Mouse (Mus musculus): Measurements from ENCODE around the gene Olfr1228. TPM values are rescaled to one million over a fixed set of nuclear protein-coding genes. Genes with fewer than 3 reads are reported as not detected.

Gene Olfr1228
- not detected in 2 replicates for polyA plus RNA-seq (2015; fragmentation: Nextera tagmentation; extraction: Ambion mirVana)

- Histone ChIP-seq H3K4me1 (ENCODE audit: control insufficient read depth, insufficient read depth, low read depth, low read length) (no peaks in the 10 kb centered on the region), H3K4me2 (ENCODE audit: low read length) (no peak within 1 kb of the TSS), H3K27ac (ENCODE audit: low read depth, low read length) (no peak within 1 kb of the TSS), H3K4me3 (ENCODE audit: low read length) (no peak within 1 kb of the TSS), H3K36me3 (ENCODE audit: control insufficient read depth, insufficient read depth, low read length) (no peaks in the 10 kb centered on the region), H3K9ac (ENCODE audit: low read depth, low read length) (no peak within 1 kb of the TSS), H3K27me3 (replicated peaks; ENCODE audit: control insufficient read depth, insufficient read depth, low read length) (no peaks in the 10 kb centered on the region), H3K9me3 (ENCODE audit: control insufficient read depth, low read length) (no peaks in the 10 kb centered on the region)
- no peak for ATAC-seq
These were observed at the start of gene Olfr1228 for GRCm38 (mm10) chr2:89253962-89254361. Olfr1228 (minus strand) TSS chr2:89254062.

- Histone ChIP-seq H3K9me3 (ENCODE audit: control insufficient read depth, low read length) (no peaks in the 10 kb centered on the region), H3K4me1 (ENCODE audit: control insufficient read depth, insufficient read depth, low read depth, low read length) (no peaks in the 10 kb centered on the region), H3K9ac (ENCODE audit: low read depth, low read length) (no peak within 1 kb of the TSS), H3K27me3 (replicated peaks; ENCODE audit: control insufficient read depth, insufficient read depth, low read length) (no peaks in the 10 kb centered on the region), H3K4me2 (ENCODE audit: low read length) (no peak within 1 kb of the TSS), H3K27ac (ENCODE audit: low read depth, low read length) (no peak within 1 kb of the TSS), H3K36me3 (ENCODE audit: control insufficient read depth, insufficient read depth, low read length) (no peaks in the 10 kb centered on the region), H3K4me3 (ENCODE audit: low read length) (no peak within 1 kb of the TSS)
- no peak for ATAC-seq
- 85% methylated on average over 1 of the region's 1 CpGs for WGBS
These were observed 43.3 kb upstream of the Olfr1228 start, which contains the start of gene Olfr1230 for GRCm38 (mm10) chr2:89297168-89297567. Olfr1230 (minus strand) TSS chr2:89297268.

GRCm38 (mm10) chr2:89287914-89288313 lies 34.1 kb upstream of the Olfr1228 start, which contains the start of gene Olfr1229:
Olfr1229 (minus strand) TSS chr2:89288014.
- no peak for ATAC-seq
- no peak within 1 kb of the TSS for H3K4me2 ChIP-seq (ENCODE audit: low read length)
- H3K4me1 ChIP-seq (ENCODE audit: control insufficient read depth, insufficient read depth, low read depth, low read length), result no peaks in the 10 kb centered on the region
- no peak within 1 kb of the TSS for H3K9ac ChIP-seq (ENCODE audit: low read depth, low read length)
- no peak within 1 kb of the TSS for H3K27ac ChIP-seq (ENCODE audit: low read depth, low read length)
- no peak within 1 kb of the TSS for H3K4me3 ChIP-seq (ENCODE audit: low read length)
- H3K36me3 ChIP-seq (ENCODE audit: control insufficient read depth, insufficient read depth, low read length), result no peaks in the 10 kb centered on the region
- 84% methylated on average over 2 of the region's 2 CpGs for WGBS
- no peaks in the 10 kb centered on the region for H3K27me3 ChIP-seq (replicated peaks; ENCODE audit: control insufficient read depth, insufficient read depth, low read length)
- H3K9me3 ChIP-seq (ENCODE audit: control insufficient read depth, low read length), result no peaks in the 10 kb centered on the region

GRCm38 (mm10) chr2:89199948-89200347 lies 53.9 kb downstream of the Olfr1228 start, which contains the start of gene Olfr1226:
Olfr1226 (minus strand) TSS chr2:89200048.
- H3K27ac ChIP-seq (ENCODE audit: low read depth, low read length), result no peak within 1 kb of the TSS
- no peaks in the 10 kb centered on the region for H3K27me3 ChIP-seq (replicated peaks; ENCODE audit: control insufficient read depth, insufficient read depth, low read length)
- H3K9ac ChIP-seq (ENCODE audit: low read depth, low read length), result no peak within 1 kb of the TSS
- no peaks in the 10 kb centered on the region for H3K4me1 ChIP-seq (ENCODE audit: control insufficient read depth, insufficient read depth, low read depth, low read length)
- H3K4me3 ChIP-seq (ENCODE audit: low read length), result no peak within 1 kb of the TSS
- 65% methylated on average over 2 of the region's 2 CpGs for WGBS
- H3K36me3 ChIP-seq (ENCODE audit: control insufficient read depth, insufficient read depth, low read length), result no peaks in the 10 kb centered on the region
- ATAC-seq, result no peak
- H3K9me3 ChIP-seq (ENCODE audit: control insufficient read depth, low read length), result no peaks in the 10 kb centered on the region
- no peak within 1 kb of the TSS for H3K4me2 ChIP-seq (ENCODE audit: low read length)

Other genes starting within 250 kb of the Olfr1228 start
- not detected in 2 replicates for gene Olfr1215, start 247.1 kb downstream of the Olfr1228 start, polyA plus RNA-seq (2015; fragmentation: Nextera tagmentation; extraction: Ambion mirVana)
- gene Olfr1216, start 235.7 kb downstream of the Olfr1228 start, polyA plus RNA-seq (2015; fragmentation: Nextera tagmentation; extraction: Ambion mirVana), result not detected in 2 replicates
- gene Olfr1217, start 222.0 kb downstream of the Olfr1228 start, polyA plus RNA-seq (2015; fragmentation: Nextera tagmentation; extraction: Ambion mirVana), result not detected in 2 replicates
- not detected in 2 replicates for gene Olfr1218, start 192.9 kb downstream of the Olfr1228 start, polyA plus RNA-seq (2015; fragmentation: Nextera tagmentation; extraction: Ambion mirVana)
- not detected in 2 replicates for gene Olfr1219, start 170.5 kb downstream of the Olfr1228 start, polyA plus RNA-seq (2015; fragmentation: Nextera tagmentation; extraction: Ambion mirVana)
- gene Olfr1220, start 147.2 kb downstream of the Olfr1228 start, polyA plus RNA-seq (2015; fragmentation: Nextera tagmentation; extraction: Ambion mirVana), result not detected in 2 replicates
- not detected in 2 replicates for gene Olfr1221, start 136.8 kb downstream of the Olfr1228 start, polyA plus RNA-seq (2015; fragmentation: Nextera tagmentation; extraction: Ambion mirVana)
- not detected in 2 replicates for gene Olfr1222, start 121.0 kb downstream of the Olfr1228 start, polyA plus RNA-seq (2015; fragmentation: Nextera tagmentation; extraction: Ambion mirVana)
- gene Olfr1223, start 102.5 kb downstream of the Olfr1228 start, polyA plus RNA-seq (2015; fragmentation: Nextera tagmentation; extraction: Ambion mirVana), result not detected in 2 replicates
- gene Olfr1224-ps1, start 90.0 kb downstream of the Olfr1228 start, polyA plus RNA-seq (2015; fragmentation: Nextera tagmentation; extraction: Ambion mirVana), result not detected in 2 replicates
- gene Olfr1225, start 79.4 kb downstream of the Olfr1228 start, polyA plus RNA-seq (2015; fragmentation: Nextera tagmentation; extraction: Ambion mirVana), result not detected in 2 replicates
- gene Olfr1226, start 54.0 kb downstream of the Olfr1228 start, polyA plus RNA-seq (2015; fragmentation: Nextera tagmentation; extraction: Ambion mirVana), result not detected in 2 replicates
- gene Olfr1229, start 34.0 kb upstream of the Olfr1228 start, polyA plus RNA-seq (2015; fragmentation: Nextera tagmentation; extraction: Ambion mirVana), result not detected in 2 replicates
- gene Olfr1230, start 43.2 kb upstream of the Olfr1228 start, polyA plus RNA-seq (2015; fragmentation: Nextera tagmentation; extraction: Ambion mirVana), result not detected in 2 replicates
- not detected in 2 replicates for gene Olfr1231, start 53.0 kb upstream of the Olfr1228 start, polyA plus RNA-seq (2015; fragmentation: Nextera tagmentation; extraction: Ambion mirVana)
- gene Olfr1232, start 75.6 kb upstream of the Olfr1228 start, polyA plus RNA-seq (2015; fragmentation: Nextera tagmentation; extraction: Ambion mirVana), result not detected in 2 replicates
- not detected in 2 replicates for gene Olfr1233, start 88.3 kb upstream of the Olfr1228 start, polyA plus RNA-seq (2015; fragmentation: Nextera tagmentation; extraction: Ambion mirVana)
- gene Olfr1234, start 110.8 kb upstream of the Olfr1228 start, polyA plus RNA-seq (2015; fragmentation: Nextera tagmentation; extraction: Ambion mirVana), result not detected in 2 replicates
- gene Olfr1238, start 155.6 kb upstream of the Olfr1228 start, polyA plus RNA-seq (2015; fragmentation: Nextera tagmentation; extraction: Ambion mirVana), result not detected in 2 replicates
- gene Olfr1239, start 166.3 kb upstream of the Olfr1228 start, polyA plus RNA-seq (2015; fragmentation: Nextera tagmentation; extraction: Ambion mirVana), result not detected in 2 replicates
- not detected in 2 replicates for gene Olfr1240, start 188.9 kb upstream of the Olfr1228 start, polyA plus RNA-seq (2015; fragmentation: Nextera tagmentation; extraction: Ambion mirVana)
- gene Olfr1241, start 233.1 kb upstream of the Olfr1228 start, polyA plus RNA-seq (2015; fragmentation: Nextera tagmentation; extraction: Ambion mirVana), result not detected in 2 replicates
- gene Olfr1242, start 244.3 kb upstream of the Olfr1228 start, polyA plus RNA-seq (2015; fragmentation: Nextera tagmentation; extraction: Ambion mirVana), result not detected in 2 replicates

All from hindbrain, embryonic 16.5 days (tissue).